Mouse (Mus musculus) testis, adult 10 weeks (tissue): ENCODE measurements around the gene Ercc1. TPM values are rescaled to one million over a fixed set of nuclear protein-coding genes. Genes with fewer than 3 reads are reported as not detected.

Experiments
- polyA plus RNA-seq: library from polyadenylated mRNA; stranded (reverse); fragments of 350-450 nt; fragmentation: Illumina TruSeq; extraction: RNeasy Lipid Tissue Mini Kit (QIAGEN cat#74804); gene quantifications from one replicate; pipeline ENCODE4 v1.2.3, GENCODE M21; 2014; ENCODE audit warnings: low read depth, low replicate concordance

The Ercc1 gene
- 0.92 TPM for polyA plus RNA-seq

GRCm38 (mm10) chr7:19344237-19344847, at the start of gene Ercc1:
Ercc1 (plus strand) TSS chr7:19344778.

GRCm38 (mm10) chr7:19309884-19310641, 34.5 kb upstream of the Ercc1 start, which contains the start of gene Fosb:
Fosb (minus strand) TSS chr7:19310051.

DNA sequence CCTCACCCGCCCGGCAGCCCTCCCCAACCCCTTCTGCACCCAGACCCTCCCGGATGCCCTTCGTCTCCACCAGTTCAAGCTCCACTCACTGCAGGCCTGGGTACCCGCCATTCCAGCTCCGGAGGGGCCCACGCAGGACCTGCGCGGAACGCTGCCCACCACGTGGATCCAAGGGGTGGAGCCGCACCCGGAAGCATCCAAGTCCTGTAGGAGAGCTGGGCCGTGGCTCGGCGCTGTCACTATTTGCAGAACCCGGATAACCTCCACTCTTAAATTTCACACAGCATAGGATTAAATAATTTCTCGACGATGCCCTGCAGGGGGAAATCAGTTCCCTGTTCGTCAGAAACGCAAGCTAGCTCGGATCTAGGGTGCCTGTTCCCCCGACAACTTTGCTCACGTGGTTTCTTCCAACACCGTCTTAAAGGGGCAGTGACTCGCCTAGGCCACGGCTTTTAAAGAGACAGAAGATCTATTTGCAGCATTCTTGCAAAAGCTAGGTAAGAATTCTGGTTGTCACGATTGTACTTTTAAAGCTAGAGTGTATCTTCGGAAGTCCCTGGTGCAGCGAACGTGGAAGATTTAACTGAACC, 14.8 kb downstream of the Ercc1 start, which contains the start of the genes Cd3eap and Ppp1r13l:
Gene Cd3eap (minus strand): TSS at position 185 of the 593 bp plus-strand sequence.
Gene Ppp1r13l (plus strand): TSS at position 451 of the 593 bp plus-strand sequence.

DNA sequence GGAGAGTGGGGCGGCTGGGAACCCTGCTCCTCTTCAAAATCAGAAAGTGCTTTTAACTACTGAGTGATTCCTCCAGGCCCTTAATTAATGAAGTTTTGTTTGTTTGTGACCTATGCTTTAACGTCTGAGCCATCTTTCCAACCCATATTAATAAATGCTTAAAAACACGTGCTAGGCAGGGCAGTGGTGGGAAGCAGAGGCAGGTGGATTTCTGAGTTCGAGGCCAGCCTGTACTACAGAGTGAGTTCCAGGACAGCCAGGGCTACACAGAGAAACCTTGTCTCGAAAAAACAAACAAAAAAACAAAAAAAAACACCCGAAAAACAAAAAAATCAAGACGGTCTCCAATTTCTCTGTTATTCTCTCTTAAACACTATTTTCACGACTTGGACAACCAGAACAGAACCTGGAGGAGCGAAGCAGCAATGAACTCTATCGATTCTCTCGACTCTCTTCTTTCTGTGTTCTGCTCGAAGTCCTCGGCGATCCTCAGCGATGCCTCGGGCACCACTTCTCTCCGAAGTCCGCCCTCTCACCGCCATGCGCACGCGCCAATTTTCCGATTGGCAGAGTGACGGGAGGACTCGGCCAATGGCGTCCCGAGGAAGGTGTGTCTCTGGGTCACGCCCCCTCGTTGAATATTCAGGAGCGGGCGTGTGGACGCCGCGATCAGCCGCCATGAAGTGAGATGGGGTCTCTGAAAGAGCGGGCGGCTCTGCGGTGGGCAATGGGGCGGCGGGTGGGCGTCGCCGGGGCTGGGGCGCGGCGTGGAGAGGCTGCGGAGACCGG, 37.0 kb downstream of the Ercc1 start, which contains the start of gene Ercc2:
Gene Ercc2 (plus strand): TSS at position 634 of the 789 bp plus-strand sequence.

DNA sequence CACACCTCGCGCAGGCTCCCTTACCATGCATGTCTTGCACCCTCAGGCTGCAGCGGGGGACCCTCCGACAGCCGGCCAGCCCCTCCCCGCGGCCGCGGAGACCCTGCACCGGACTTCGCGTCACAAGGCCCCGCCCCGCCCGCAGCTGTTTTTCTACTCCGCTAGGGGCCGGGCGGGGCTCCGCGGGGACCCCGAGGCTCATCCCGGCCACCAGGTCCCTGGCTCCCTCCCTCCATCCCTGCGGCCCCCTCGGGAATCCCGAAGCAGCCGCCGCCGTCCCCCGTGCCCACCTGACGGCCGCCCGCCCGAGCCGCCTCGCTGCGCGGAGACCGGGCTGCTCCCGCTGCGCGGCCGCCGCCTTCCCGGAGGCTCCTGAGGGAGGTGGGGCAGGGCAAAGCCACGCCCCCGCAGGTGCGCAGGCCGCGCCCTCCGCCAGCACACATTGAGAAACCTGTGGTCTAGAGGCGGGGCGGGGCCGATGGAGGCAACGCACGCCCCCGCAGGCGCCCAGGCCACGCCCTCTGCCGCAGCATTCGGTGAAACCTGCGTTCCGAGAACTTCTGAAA, 59.2 kb downstream of the Ercc1 start, which contains the start of gene Klc3:
Gene Klc3 (minus strand): TSS at position 374 of the 566 bp plus-strand sequence.

GRCm38 (mm10) chr7:19404476-19404875, 59.9 kb downstream of the Ercc1 start, which contains the start of gene Ckm:
Ckm (plus strand) TSS chr7:19404776.

Other genes with a start within 250 kb of the Ercc1 start
- 5.8 TPM for gene Gm4969, start 226.4 kb upstream of the Ercc1 start, polyA plus RNA-seq
- 0.88 TPM for gene Fbxo46, start 224.9 kb upstream of the Ercc1 start, polyA plus RNA-seq
- 3.1 TPM for gene Qpctl, start 195.5 kb upstream of the Ercc1 start, polyA plus RNA-seq
- 5.1 TPM for gene Snrpd2, start 195.1 kb upstream of the Ercc1 start, polyA plus RNA-seq
- gene Gipr, start 178.7 kb upstream of the Ercc1 start, polyA plus RNA-seq = 3.4 TPM
- gene Eml2, start 168.4 kb upstream of the Ercc1 start, polyA plus RNA-seq = 0.31 TPM
- 2.3 TPM for gene Gpr4, start 132.2 kb upstream of the Ercc1 start, polyA plus RNA-seq
- 3.4 TPM for gene Opa3, start 116.4 kb upstream of the Ercc1 start, polyA plus RNA-seq
- gene Vasp, start 73.0 kb upstream of the Ercc1 start, polyA plus RNA-seq = 50.9 TPM
- not detected for gene Ppm1n, start 64.7 kb upstream of the Ercc1 start, polyA plus RNA-seq
- gene Rtn2, start 62.2 kb upstream of the Ercc1 start, polyA plus RNA-seq = 0.62 TPM
- 0.28 TPM for gene Fosb, start 34.7 kb upstream of the Ercc1 start, polyA plus RNA-seq
- 0.87 TPM for gene Cd3eap, start 14.7 kb downstream of the Ercc1 start, polyA plus RNA-seq
- gene Ppp1r13l, start 15.0 kb downstream of the Ercc1 start, polyA plus RNA-seq = 1.0 TPM
- 0.67 TPM for gene Ercc2, start 37.2 kb downstream of the Ercc1 start, polyA plus RNA-seq
- not detected for gene Klc3, start 59.3 kb downstream of the Ercc1 start, polyA plus RNA-seq
- not detected for gene Ckm, start 60.0 kb downstream of the Ercc1 start, polyA plus RNA-seq
- gene Mark4, start 114.0 kb downstream of the Ercc1 start, polyA plus RNA-seq = 1.4 TPM
- gene Exoc3l2, start 118.6 kb downstream of the Ercc1 start, polyA plus RNA-seq = 2.0 TPM
- gene Bloc1s3, start 163.6 kb downstream of the Ercc1 start, polyA plus RNA-seq = 2.0 TPM
- not detected for gene Trappc6a, start 163.6 kb downstream of the Ercc1 start, polyA plus RNA-seq
- not detected for gene Nkpd1, start 173.1 kb downstream of the Ercc1 start, polyA plus RNA-seq
- gene Ppp1r37, start 218.3 kb downstream of the Ercc1 start, polyA plus RNA-seq = 0.43 TPM
- not detected for gene Zfp296, start 232.5 kb downstream of the Ercc1 start, polyA plus RNA-seq
- gene Gemin7, start 232.8 kb downstream of the Ercc1 start, polyA plus RNA-seq = 12.5 TPM